Mouse (Mus musculus) forebrain, embryonic 11.5 days (tissue): ENCODE results near the gene H2-DMb2. TPM values are rescaled to one million over a fixed set of nuclear protein-coding genes. Genes with fewer than 3 reads are reported as not detected.

ENCODE experiments used
- ATAC-seq: fragments of 200-750 bp; cut with Nextera tagmentation; replicated peaks from 2 replicates; pipeline ENCODE4 v1.8.0; 2017; ENCODE audit warnings: moderate TSS enrichment; ENCODE audit not compliant: low FRiP score
- DNase-seq: peaks from one replicate; pipeline ENCODE4 v3.0.0-alpha.2; 2017; ENCODE audit warnings: low spot score
- H3K27ac ChIP-seq: fragments of 300-500 bp; sonication (generic); 2 replicates; pipeline ENCODE4 v1.5.1; 2014; ENCODE audit warnings: low read depth, low read length
- H3K27me3 ChIP-seq: fragments of 300-500 bp; sonication (generic); 2 replicates; pipeline ENCODE4 v1.6.1; 2014; ENCODE audit warnings: mild to moderate bottlenecking, low read length, mixed read lengths; ENCODE audit not compliant: control insufficient read depth, insufficient read depth
- H3K36me3 ChIP-seq: fragments of 300-500 bp; sonication (generic); 2 replicates; pipeline ENCODE4 v1.6.1; 2014; ENCODE audit warnings: mild to moderate bottlenecking, low read length, moderate library complexity, mixed read lengths; ENCODE audit not compliant: control insufficient read depth, insufficient read depth
- H3K4me1 ChIP-seq: fragments of 300-500 bp; sonication (generic); replicated peaks from 2 replicates; pipeline ENCODE4 v1.6.1; 2014; ENCODE audit warnings: low read length, mixed read lengths; ENCODE audit not compliant: control insufficient read depth, insufficient read depth
- H3K4me2 ChIP-seq: fragments of 300-500 bp; sonication (generic); 2 replicates; pipeline ENCODE4 v1.6.1; 2014; ENCODE audit warnings: low read depth, mild to moderate bottlenecking, low read length, moderate library complexity, mixed read lengths; ENCODE audit not compliant: severe bottlenecking
- H3K4me3 ChIP-seq: fragments of 300-500 bp; sonication (generic); 2 replicates; pipeline ENCODE4 v1.5.1; 2014; ENCODE audit warnings: low read depth, low read length
- H3K9ac ChIP-seq: fragments of 300-500 bp; sonication (generic); 2 replicates; pipeline ENCODE4 v1.6.1; 2014; ENCODE audit warnings: low read length
- H3K9me3 ChIP-seq: fragments of 300-500 bp; sonication (generic); 2 replicates; pipeline ENCODE4 v1.6.1; 2016; ENCODE audit warnings: low read length, mixed read lengths; ENCODE audit not compliant: control insufficient read depth
- WGBS: fragments of 180-500 bp; shearing (Covaris S2); extraction: QIAGEN DNeasy Blood & Tissue Kit; methylation state at CpG from one replicate; pipeline ENCODE4 v1.1.7; 2014; 5-methylcytosine and 5-hydroxymethylcytosine counted together
- polyA plus RNA-seq: library from polyadenylated mRNA; unstranded; fragments of >200 nt; fragmentation: Nextera tagmentation; extraction: Ambion mirVana; gene quantifications from 2 replicates; pipeline ENCODE4 v1.2.1, GENCODE M21; 2014

The H2-DMb2 gene
- polyA plus RNA-seq, 1 experiment from 2014 or later: 0.15 TPM

DNA sequence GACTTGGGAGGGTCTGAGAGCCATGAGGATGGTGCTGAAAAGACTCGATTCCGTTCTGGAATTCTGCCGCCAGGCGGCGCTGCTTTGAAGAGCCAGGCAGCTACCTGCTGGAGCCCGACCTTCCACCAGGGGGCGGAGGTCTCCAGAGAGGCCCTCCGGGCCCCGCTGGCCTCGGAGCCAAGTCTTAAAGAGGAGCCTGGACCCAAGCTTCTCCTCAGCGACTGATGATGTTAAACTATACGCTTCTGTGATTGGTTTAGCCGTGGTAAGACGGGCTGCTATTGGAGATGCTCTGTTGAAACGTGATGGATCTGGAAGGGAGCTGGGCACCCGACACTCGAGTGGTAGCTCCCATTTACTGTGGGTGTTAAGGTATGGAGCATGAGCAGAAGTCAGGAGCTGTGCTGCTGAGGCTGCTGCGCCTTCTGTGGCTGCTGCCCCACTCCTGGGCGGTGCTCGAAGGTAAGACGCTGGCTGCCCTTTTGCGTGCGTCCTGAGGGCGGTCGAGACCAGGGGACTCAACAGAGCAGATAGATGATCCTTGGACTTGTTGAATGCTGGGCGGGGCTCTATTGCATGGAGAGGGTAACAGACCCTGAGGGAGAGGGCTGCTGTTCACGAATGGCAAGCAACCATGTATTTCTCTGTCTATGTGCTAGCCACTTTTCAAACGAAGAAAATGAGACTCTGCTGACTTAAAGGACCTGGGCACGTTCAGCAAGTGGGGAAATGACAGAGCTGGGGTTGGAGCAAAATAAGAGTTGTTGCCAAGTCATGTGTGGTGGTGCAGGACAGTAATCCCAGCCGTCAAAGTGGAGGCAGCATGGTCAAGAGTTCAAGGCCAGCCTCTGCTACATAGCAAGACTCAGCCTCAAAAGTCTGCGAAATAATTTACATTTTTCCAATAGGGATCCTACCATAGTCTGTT is 7.5 kb upstream of the H2-DMb2 start:
- H3K36me3 ChIP-seq: no peaks in the 10 kb centered on the region
- 7% methylated on average over 31 of the region's 31 CpGs for WGBS
- peak overlapping the region; percentile 71 for H3K4me2 ChIP-seq
- H3K4me3 ChIP-seq: peak overlapping the region; percentile 30
- peak; percentile 99 for DNase-seq
- peaks cover 4% of the 10 kb centered on the region for H3K4me1 ChIP-seq
- H3K27me3 ChIP-seq: peaks cover 16% of the 10 kb centered on the region
- H3K27ac ChIP-seq: no peak overlapping the region
- no peaks in the 10 kb centered on the region for H3K9me3 ChIP-seq
- peak; percentile 97 for ATAC-seq
- no peak overlapping the region for H3K9ac ChIP-seq

DNA sequence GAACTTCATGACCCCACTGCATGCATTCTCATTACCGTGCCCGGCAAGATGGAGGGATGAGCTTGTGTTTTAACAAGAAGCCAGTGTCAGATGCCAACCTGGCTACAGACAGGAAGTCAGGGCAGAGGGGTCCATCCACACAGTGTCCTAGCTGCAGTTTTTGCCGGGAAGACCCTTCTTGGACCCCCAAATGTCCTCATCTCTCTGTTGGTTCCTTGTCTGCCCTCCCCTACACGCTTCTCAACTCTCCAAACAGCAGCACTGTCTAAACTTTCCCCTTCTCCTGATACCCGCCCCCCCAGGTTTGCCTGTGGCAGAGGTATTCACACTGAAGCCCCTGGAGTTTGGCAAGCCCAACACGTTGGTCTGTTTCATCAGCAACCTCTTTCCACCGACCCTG is 5.5 kb upstream of the H2-DMb2 start:
- no peaks in the 10 kb centered on the region for H3K9me3 ChIP-seq

DNA sequence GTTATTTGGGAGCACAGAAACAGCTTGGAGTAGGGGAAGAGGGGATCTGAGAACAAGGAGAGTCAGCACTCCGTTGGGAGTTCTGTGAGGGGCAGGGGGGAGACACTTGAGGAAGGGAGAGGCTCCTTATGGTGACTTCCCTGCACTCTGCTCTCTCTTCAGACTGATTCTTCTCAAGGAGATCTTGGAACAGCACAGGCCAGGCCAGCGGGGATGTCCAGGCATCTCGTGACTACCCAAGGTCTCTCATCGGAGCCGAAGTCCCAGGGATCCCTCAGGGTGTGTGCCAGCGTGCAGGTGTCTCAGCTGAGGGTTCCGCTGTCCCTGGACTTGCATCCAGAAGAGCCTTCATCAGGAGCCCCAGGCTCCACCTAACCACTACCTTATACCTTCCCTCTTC is 4.5 kb upstream of the H2-DMb2 start:
- WGBS: 85% methylated on average over 7 of the region's 7 CpGs
- Histone ChIP-seq H3K27ac (no peak overlapping the region), H3K4me1 (peaks cover 4% of the 10 kb centered on the region), H3K36me3 (no peaks in the 10 kb centered on the region), H3K9ac (no peak overlapping the region), H3K27me3 (peaks cover 16% of the 10 kb centered on the region), H3K9me3 (no peaks in the 10 kb centered on the region), H3K4me3 (no peak overlapping the region), H3K4me2 (no peak overlapping the region; the same call in 1 of the 2 replicates)
- DNase-seq (no peak), ATAC-seq (no peak)

More for the DNA sequence above, 5.5 kb upstream of the H2-DMb2 start:
- 78% methylated on average over 7 of the region's 7 CpGs for WGBS
- H3K36me3 ChIP-seq: no peaks in the 10 kb centered on the region
- no peak for ATAC-seq
- no peak overlapping the region for H3K4me3 ChIP-seq
- H3K27ac ChIP-seq: no peak overlapping the region
- no peak overlapping the region for H3K9ac ChIP-seq
- no peak overlapping the region for H3K4me2 ChIP-seq
- peaks cover 16% of the 10 kb centered on the region for H3K27me3 ChIP-seq
- DNase-seq: no peak
- peaks cover 4% of the 10 kb centered on the region for H3K4me1 ChIP-seq

DNA sequence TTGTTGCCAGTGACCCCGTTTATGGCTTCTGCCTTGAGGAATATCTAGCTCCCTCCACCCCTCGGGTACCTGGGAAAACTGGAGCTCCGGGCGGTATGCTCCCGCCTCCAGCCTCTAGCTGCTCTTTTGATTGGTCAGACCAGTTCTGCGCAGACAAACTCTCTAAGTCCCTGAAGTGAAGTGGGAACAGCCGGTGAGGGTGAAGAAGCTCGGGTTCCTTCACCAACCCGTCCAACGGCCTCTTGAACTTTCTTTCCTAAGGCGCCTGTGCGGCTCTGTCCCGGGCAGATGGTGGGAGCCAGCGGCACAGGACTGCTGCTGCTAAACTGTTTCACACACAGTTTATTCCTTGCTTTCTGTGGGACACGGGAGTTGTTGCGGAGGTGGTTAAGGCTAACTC is 3.7 kb upstream of the H2-DMb2 start:
- H3K9ac ChIP-seq: peak overlapping the region; percentile 55
- 1% methylated on average over 16 of the region's 16 CpGs for WGBS
- H3K4me3 ChIP-seq: peak overlapping the region; percentile 31
- no peaks in the 10 kb centered on the region for H3K36me3 ChIP-seq
- H3K27me3 ChIP-seq: peaks cover 16% of the 10 kb centered on the region
- peak; percentile 71 for DNase-seq
- H3K4me2 ChIP-seq: peak overlapping the region; percentile 67
- H3K27ac ChIP-seq: no peak overlapping the region
- H3K4me1 ChIP-seq: peaks cover 4% of the 10 kb centered on the region
- H3K9me3 ChIP-seq: no peaks in the 10 kb centered on the region
- no peak for ATAC-seq

DNA sequence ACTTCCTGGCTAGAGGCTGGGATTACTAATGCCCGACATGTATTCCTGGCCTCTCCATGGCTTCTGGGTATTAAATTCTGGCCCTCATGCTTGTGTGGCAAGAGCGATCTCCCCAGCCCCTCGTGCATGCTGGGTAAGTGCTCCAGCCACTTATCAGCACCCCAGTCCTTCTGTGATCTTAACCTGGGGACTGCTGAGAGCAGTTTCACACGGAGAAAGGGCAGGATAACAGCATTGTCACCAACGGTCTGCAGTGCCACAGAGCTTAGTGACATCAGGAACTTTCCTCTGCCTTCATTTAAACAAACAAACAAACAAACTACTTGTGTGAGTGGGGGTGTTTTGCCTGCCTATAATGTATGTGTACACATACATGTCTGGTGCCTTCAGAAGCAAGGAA is 2.9 kb upstream of the H2-DMb2 start:
- H3K9me3 ChIP-seq: no peaks in the 10 kb centered on the region
- peaks cover 16% of the 10 kb centered on the region for H3K27me3 ChIP-seq
- H3K36me3 ChIP-seq: no peaks in the 10 kb centered on the region
- ATAC-seq: no peak
- 17% methylated on average over 5 of the region's 5 CpGs for WGBS
- no peak overlapping the region for H3K4me2 ChIP-seq
- DNase-seq: peak; percentile 45
- peaks cover 4% of the 10 kb centered on the region for H3K4me1 ChIP-seq
- H3K4me3 ChIP-seq: peak overlapping the region; percentile 31; the same call in 1 of the 2 replicates
- no peak overlapping the region for H3K27ac ChIP-seq
- H3K9ac ChIP-seq: no peak overlapping the region

DNA sequence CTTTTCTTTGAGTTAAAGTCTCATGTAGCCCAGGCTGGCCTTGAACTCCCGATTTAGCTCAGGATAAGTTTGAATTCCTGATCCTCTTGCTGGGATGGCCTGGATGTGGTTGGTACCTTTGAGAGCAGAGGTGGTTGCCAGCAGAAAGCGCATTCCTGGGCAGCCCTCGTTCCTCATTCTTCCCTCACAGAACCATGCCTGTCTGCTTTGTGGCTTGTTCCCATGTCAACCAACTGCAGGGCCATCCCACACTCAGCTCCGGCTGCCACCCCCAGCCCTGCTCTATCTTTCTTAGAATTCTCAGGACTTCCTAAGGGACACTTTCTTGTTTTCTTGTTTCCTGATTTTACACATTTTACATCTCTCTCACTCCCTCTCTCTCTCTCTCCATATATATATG is 1.7 kb upstream of the H2-DMb2 start:
- Histone ChIP-seq H3K27ac (no peak overlapping the region), H3K36me3 (no peaks in the 10 kb centered on the region), H3K27me3 (peaks cover 16% of the 10 kb centered on the region), H3K4me1 (peaks cover 4% of the 10 kb centered on the region), H3K9ac (no peak overlapping the region), H3K4me2 (no peak overlapping the region), H3K4me3 (no peak overlapping the region), H3K9me3 (no peaks in the 10 kb centered on the region)
- no peak for ATAC-seq
- 56% methylated on average over 4 of the region's 4 CpGs for whole genome bisulfite sequencing
- peak; percentile 38 for DNase-seq

DNA sequence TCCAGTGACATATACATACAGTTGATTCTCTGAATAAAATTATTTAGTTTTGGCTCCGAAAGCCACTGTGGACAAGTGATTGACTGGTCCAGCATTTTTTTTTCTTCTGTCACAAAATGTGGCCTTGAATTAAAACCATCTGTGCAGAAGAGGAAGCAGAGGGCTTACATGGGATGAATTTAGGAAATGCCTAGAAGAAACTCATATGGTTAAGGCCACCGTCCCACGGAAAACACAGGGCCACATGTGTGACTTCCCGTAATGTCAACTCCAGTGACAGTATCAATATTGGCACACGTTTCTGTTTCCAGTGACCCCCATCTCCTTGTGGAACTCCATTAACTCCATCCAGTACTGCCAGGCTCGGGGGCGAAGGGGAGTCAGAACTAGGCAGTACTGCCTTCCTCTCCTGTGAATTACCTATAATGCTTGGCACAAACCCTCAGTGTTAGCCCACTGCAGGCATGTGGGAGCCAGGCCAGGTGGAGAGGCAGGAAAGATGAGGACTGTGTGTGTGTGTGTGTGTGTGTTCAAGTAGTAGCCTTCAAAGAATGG is 574 bp upstream of the H2-DMb2 start:
- DNase-seq: peak; percentile 46
- Histone ChIP-seq H3K9ac (no peak overlapping the region), H3K4me3 (no peak overlapping the region), H3K27ac (no peak overlapping the region), H3K36me3 (no peaks in the 10 kb centered on the region), H3K27me3 (peaks cover 16% of the 10 kb centered on the region), H3K4me1 (peaks cover 4% of the 10 kb centered on the region), H3K4me2 (no peak overlapping the region), H3K9me3 (no peaks in the 10 kb centered on the region)
- no peak for ATAC-seq
- 82% methylated on average over 7 of the region's 7 CpGs for WGBS

DNA sequence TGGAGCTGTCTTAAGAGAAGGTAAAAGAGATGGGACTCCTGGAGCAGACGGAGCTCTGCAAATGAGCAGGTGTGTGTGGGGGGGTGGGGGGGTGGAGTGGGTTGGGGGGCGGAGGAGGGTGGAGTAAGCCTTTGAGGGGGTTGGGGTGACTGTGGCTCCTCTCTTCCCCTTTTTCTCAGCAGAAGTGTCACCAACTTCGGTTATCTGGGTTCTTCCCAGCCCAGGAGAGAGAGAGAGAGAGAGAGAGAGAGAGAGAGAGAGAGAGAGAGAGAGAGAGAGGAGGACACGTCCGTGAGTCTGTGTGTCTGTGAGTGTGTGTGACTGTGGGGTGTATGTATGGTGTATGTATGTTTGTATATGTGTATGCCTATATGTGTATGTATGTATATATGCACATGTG is 354 bp downstream of the H2-DMb2 start:
- WGBS: 70% methylated on average over 5 of the region's 5 CpGs
- H3K4me1 ChIP-seq: peaks cover 4% of the 10 kb centered on the region
- no peak overlapping the region for H3K4me3 ChIP-seq
- H3K9ac ChIP-seq: no peak overlapping the region
- no peaks in the 10 kb centered on the region for H3K36me3 ChIP-seq
- DNase-seq: no peak
- no peak overlapping the region for H3K27ac ChIP-seq
- peaks cover 12% of the 10 kb centered on the region for H3K27me3 ChIP-seq
- H3K4me2 ChIP-seq: no peak overlapping the region
- ATAC-seq: no peak
- no peaks in the 10 kb centered on the region for H3K9me3 ChIP-seq
